Comparison of ENCODE assay signal across 8 mouse cellular contexts in genomic region chr12:105705799-105706487, GRCm38 (mm10). TPM values are rescaled to one million over a fixed set of nuclear protein-coding genes. Genes with fewer than 3 reads are reported as not detected.
DNase-seq lines count a peak whose midpoint lies in the region; ATAC-seq and TF ChIP-seq lines count a peak whose summit lies in the region.

Ak7 (plus strand) TSS chr12:105705976.

- 10% methylated on average over 22 of the region's 22 CpGs for WGBS in heart, embryonic 11.5 days (ENCODE audit: insufficient replicate concordance)
- WGBS in lung, postnatal 0 days: 10% methylated on average over 21 of the region's 22 CpGs

- no peaks in the 10 kb centered on the region for H3K4me1 ChIP-seq in heart, embryonic 11.5 days (ENCODE audit: control insufficient read depth, insufficient read depth, low read length)
- no peaks in the 10 kb centered on the region; the same call in 1 of the 2 replicates for H3K4me1 ChIP-seq in lung, postnatal 0 days (ENCODE audit: insufficient read depth, low read depth, low read length)

- TF ChIP-seq CTCF in lung, postnatal 0 days (IDR thresholded peaks at IDR 0.05): no peak

- H3K4me3 ChIP-seq in heart, embryonic 11.5 days (ENCODE audit: low read depth, low read length): peak within 1 kb of the TSS; percentile 10; the same call in 1 of the 2 replicates
- H3K4me3 ChIP-seq in lung, postnatal 0 days (ENCODE audit: low read depth, low read length): no peak within 1 kb of the TSS

- H3K4me2 ChIP-seq in heart, embryonic 11.5 days: peak within 1 kb of the TSS; percentile 54
- peak within 1 kb of the TSS; percentile 22 for H3K4me2 ChIP-seq in lung, postnatal 0 days (replicated peaks; ENCODE audit: low read depth, low read length)

- no peak for TF ChIP-seq EP300 in lung, postnatal 0 days (IDR thresholded peaks at IDR 0.05)

- H3K27me3 ChIP-seq in heart, embryonic 11.5 days (ENCODE audit: control insufficient read depth, insufficient read depth, low read length): no peaks in the 10 kb centered on the region
- no peaks in the 10 kb centered on the region for H3K27me3 ChIP-seq in lung, postnatal 0 days (replicated peaks; ENCODE audit: insufficient read depth, low read length)

- H3K9ac ChIP-seq in heart, embryonic 11.5 days (ENCODE audit: low read depth, low read length): no peak within 1 kb of the TSS
- H3K9ac ChIP-seq in lung, postnatal 0 days (replicated peaks; ENCODE audit: low read depth): no peak within 1 kb of the TSS

- no peak; the same call in 1 of the 2 replicates for ATAC-seq in monocyte, adult 5-6 weeks (replicated peaks; ENCODE audit: insufficient number of reproducible peaks, low FRiP score, low TSS enrichment, poor library complexity, severe bottlenecking)
- peak; percentile 94 for ATAC-seq in heart, embryonic 11.5 days (replicated peaks; ENCODE audit: insufficient number of reproducible peaks, low FRiP score, low TSS enrichment)
- peak; percentile 98 for ATAC-seq in lung, postnatal 0 days

- DNase-seq in monocyte, adult 2 months (ENCODE audit: low read depth in 1 of 2, low spot score in 2 of 2): peak; percentile 6 to 33
- peak; percentile 97 for DNase-seq in embryo, embryonic 9.5 days (ENCODE audit: extremely low spot score)
- DNase-seq in kidney, adult 9 months: peak; percentile 84
- DNase-seq in lung, postnatal 0 days (ENCODE audit: low spot score): peak; percentile 80
- DNase-seq in skeletal muscle tissue, adult 2 months (ENCODE audit: low read depth, low spot score): peak; percentile 33
- no peak for DNase-seq in MN1 (ENCODE audit: low spot score)

- no peak within 1 kb of the TSS for H3K27ac ChIP-seq in heart, embryonic 11.5 days (ENCODE audit: low read depth, low read length)
- H3K27ac ChIP-seq in lung, postnatal 0 days (ENCODE audit: low read length): no peak within 1 kb of the TSS

- no peaks in the 10 kb centered on the region for H3K36me3 ChIP-seq in heart, embryonic 11.5 days (ENCODE audit: control insufficient read depth, insufficient read depth, low read length)
- H3K36me3 ChIP-seq in lung, postnatal 0 days (ENCODE audit: insufficient read depth, low read length): peaks cover 7% of the 10 kb centered on the region; the same call in 1 of the 2 replicates

- H3K9me3 ChIP-seq in heart, embryonic 11.5 days (replicated peaks; ENCODE audit: control insufficient read depth, low read length): no peaks in the 10 kb centered on the region
- H3K9me3 ChIP-seq in lung, postnatal 0 days (ENCODE audit: low read length): no peaks in the 10 kb centered on the region

RNA-seq across cellular contexts. Expression of gene Ak7, which starts in this region (rescaled TPM):
- total RNA-seq in monocyte, adult 5-6 weeks (2017): 1.3 TPM in 1 of 3 replicates, not detected in the others
- polyA plus RNA-seq in heart, embryonic 11.5 days (2014; fragmentation: Nextera tagmentation; extraction: Ambion mirVana): 0.13 and 0.19 TPM in 2 replicates
- polyA plus RNA-seq in lung, postnatal 0 days (2015; fragmentation: Nextera tagmentation; extraction: Ambion mirVana): 3.2 and 5.1 TPM in 2 replicates

Comparison
In these comparisons a context has a peak if more than half of its experiments do, and no peak if none do; other contexts are left out.
1. Peak in ATAC-seq, H3K4me3 ChIP-seq and H3K4me2 ChIP-seq in heart, embryonic 11.5 days; RNA of the gene not detected or under 1 TPM.